Mouse (Mus musculus) layer of hippocampus, postnatal 36 days (tissue): ENCODE data around the gene Fahd1. TPM values are rescaled to one million over a fixed set of nuclear protein-coding genes. Genes with fewer than 3 reads are reported as not detected.

Source experiments
- DNase-seq, 2 experiments: peaks; one replicate each; pipeline ENCODE4 v3.0.0; 2022
- total RNA-seq, 2 experiments: library from RNA; stranded (reverse); gene quantifications; 2 replicates each; pipeline ENCODE4 v1.2.3; 2021

The Fahd1 gene
- total RNA-seq, 2 experiments from 2014 or later = 18.3 to 23.0 TPM

DNA sequence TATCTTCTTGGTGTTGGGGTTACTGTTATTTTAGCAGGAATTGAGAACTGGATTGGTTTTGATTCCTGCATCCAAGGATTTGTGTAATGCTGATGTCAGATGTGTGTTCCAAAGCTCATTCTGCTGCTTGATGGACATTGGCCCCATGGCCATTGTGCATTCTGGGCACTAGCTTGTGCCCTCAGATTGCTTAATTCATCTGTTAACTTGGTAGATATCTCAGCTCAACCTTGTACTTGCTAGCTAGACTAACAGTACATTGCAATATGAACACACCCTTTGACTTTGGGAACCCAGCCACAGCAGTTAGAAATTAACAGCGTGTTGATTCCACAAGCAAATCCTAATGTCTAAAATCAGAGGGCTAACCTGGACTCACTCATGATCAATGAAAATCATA lies 2.8 kb downstream of the Fahd1 start:
- DNase-seq = no peak

- no peak for DNase-seq
Measured at GRCm38 (mm10) chr17:24844525-24844924, 5.6 kb downstream of the Fahd1 start.

- DNase-seq = no peak
Measured at GRCm38 (mm10) chr17:24842631-24843030, 7.5 kb downstream of the Fahd1 start.

GRCm38 (mm10) chr17:24841133-24841532 lies 9.0 kb downstream of the Fahd1 start:
- no peak for DNase-seq

GRCm38 (mm10) chr17:24840341-24840740 lies 9.8 kb downstream of the Fahd1 start:
- no peak for DNase-seq

DNA sequence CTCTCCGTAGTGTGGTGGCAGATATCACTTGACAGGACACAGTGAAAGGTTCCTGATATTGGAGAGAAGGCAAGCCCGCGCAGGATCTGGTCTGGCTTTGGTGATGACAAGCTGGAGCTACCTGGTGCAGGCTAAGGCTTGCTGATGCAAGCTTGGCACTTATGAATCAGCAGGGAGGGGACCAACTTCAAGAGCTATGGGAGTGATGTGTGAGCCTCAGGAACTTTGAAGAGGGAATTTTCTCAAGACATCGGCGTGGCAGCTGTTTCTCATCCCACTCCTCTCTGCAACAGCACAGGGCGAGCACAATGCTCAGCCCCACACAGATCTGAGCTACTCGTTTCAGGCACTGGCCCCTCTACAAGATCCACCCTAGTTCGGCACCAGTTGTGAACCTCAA lies 10.3 kb downstream of the Fahd1 start, which contains the start of gene Hagh:
TSS of gene Hagh (plus strand) at position 302 of the 400 bp plus-strand sequence.
- no peak for DNase-seq

DNA sequence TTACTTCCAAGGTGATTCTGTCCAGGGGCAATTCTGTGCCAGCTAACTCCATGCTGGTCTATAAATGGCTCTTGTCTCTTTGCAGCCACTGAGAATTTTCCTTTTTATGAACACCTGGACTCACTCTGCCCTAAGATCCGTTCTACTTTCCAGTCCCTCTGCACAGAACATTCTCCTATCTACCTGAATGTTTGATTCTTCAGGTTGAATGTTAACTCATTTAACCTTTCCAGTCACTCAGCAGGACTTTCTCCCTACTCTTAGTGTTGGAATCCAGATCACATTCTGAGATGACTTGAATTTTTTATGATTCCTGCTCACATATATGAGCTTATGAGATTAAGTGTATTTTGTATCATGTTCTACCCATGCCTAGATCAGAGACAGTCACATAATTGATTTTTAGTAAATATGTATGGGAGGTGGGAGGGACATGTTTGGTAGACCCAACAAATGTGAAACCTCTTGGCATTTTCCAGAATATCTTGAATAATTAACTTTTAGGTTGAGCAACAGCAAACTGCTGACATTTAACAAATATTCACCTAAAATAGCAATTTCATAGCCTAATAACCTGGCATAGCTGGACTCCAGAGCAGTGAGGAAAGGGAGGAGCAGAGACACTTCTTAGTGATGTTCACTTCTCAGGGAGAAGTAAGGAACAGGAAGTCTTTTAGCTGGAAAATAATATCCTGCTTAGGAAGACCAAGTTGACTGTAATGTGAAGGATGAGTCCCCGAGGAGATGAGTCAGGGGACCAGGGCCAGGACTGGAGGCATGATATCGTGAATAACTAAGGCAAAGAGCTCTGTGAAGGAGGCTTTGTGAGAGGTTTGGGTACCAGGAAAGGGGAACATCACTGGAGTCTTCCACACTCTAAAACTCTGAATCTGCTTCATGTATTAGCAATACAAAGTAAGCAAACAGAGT lies 28.5 kb downstream of the Fahd1 start:
- no peak for DNase-seq

DNA sequence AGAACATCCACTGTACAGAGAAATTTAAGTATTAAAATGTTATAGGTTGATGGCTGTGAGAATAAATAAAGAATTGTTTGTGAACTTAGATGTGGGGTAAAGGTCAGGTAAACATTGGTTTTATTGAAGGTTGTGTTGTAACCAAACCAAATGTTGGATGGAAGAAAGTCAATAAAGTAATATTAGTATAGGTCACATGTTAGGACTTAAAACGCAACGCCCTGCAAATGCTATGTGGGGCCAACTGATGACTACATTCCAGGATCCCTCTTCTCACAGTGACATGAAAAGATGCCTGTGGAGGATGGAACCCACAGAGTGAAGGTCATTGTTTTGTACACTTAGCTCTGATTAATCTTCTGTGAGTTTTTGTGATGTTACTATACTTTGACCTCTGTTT lies 30.7 kb downstream of the Fahd1 start:
- DNase-seq = no peak

DNA sequence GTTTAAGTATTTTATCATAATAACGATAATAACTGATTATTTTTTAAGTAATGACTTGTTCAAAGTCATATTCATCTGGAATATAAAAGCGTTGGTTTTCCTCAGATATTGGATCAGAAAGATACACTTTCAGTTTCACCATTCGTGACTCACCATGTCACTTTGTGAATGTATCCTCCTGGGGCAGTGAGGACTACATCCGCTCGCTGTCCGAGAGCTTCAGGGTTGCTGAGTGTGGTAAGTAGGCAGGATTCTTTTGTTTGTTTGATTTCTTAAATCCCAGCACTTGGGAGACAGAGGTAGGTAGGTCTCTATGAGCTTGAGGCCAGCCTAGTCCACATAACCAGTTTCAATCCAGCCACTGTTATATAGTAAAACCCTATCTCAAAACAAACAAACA lies 32.0 kb downstream of the Fahd1 start:
- no peak for DNase-seq

- DNase-seq = no peak
Measured at GRCm38 (mm10) chr17:24817503-24817902, 32.7 kb downstream of the Fahd1 start.

GRCm38 (mm10) chr17:24815256-24815655 lies 34.9 kb downstream of the Fahd1 start:
- DNase-seq = no peak

DNA sequence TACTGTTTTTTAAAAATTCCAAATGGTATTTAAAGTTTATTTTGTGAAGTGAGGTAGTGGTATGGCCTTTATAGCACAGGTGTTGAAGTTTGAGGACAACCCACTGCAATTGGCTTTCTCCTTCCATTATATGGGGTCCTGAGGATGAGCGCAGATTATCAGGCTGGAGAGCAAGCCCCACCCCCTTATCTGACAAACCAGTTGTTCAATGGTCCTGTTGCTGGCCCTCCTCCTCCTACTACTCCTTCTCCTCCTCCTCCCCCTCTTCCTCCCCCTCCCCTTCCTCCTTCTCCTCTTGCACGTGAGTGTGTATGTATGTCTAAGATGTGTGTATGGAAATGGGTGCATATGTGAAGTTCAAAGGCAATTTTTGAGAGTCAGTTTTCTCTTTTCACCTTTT lies 37.9 kb downstream of the Fahd1 start:
- no peak for DNase-seq

DNA sequence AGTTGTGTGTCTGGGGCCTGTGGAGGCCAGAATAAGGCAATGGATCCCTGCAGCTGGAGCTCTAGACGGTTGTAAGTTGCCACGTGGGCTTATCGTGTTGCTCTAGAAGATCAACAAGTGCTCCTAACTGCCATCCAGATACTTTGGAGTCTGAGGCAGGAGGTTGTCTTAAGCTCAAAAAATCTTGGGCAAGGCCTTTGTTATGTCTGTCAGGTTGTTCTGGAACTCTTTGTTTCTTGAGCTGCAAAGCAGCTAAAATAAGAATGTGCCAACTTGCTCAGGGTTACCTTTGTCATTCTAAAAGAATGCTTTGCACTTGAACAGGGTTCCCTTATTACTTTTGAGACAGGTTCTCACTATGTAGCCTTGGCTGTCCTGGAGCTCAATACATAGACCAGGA lies 39.0 kb downstream of the Fahd1 start:
- no peak for DNase-seq

DNA sequence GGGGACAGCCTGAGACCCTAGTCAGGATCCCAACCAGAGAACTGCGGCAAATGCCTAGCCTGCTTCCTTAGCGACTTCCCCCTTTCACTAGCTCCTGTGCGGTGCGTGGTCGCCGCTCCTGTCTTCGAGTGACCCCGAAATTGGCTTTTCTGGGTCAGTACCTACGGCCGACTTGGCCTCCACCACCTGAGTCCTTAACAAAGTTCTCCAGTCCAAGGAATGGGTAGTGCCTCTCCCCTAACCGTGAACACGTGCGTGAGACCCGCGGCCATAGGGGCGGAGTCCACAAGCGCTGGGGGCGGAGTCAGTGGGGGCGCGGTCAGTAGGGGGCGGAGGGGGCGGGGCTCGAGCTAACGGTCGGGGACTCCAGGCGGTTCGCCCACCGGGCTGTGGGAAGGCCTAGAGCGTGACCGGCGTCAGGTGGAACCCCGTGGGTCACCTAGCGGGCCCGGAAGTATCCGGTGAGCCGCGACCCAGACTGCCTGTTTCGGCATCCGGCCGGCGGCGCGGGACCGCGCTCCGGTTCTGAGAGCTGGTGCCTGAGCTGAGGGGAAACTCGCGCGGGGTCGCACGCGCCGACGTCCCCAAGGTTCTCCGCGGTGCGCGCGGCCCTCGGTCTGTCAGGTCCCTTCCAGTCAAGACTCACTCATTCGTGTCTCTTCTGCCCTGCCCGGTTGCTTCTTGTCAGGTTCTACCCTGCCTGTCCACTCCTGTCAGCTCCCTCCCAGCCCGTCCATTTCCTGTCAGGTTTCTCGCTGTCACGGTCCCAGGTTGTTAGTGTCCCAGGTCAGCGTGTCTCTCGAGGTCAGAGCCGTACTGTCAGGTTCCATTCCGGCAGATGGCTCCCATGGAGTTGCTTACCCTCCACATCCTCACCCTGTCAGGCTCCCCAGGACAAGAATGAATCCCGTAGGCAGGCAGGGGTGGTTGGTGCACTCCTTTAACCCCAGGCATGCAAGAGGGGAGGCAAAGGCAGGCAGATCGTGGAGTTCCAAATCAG lies 45.9 kb downstream of the Fahd1 start, which contains the start of gene Meiob:
TSS of gene Meiob (plus strand) at position 338 of the 1,000 bp plus-strand sequence.
- peak; percentile 3 to 7 for DNase-seq

DNA sequence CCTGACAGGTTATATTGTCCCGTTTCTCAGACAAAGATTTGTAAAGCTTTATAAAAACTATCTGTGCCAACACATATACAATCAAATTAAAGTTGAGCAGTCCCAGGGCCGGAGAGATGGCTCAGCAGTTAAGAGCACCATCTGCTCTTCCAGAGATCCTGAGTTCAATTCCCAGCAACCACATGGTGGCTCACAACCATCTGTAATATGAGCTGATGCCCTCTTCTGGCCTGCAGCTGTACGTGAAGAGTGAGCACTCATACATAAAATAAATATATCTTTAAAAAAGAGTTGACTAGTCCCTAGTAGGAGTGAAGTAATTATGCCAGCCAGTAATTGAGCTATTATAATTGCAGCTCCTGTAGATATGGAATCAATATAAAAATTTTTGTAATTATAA lies 49.6 kb downstream of the Fahd1 start:
- no peak for DNase-seq

DNA sequence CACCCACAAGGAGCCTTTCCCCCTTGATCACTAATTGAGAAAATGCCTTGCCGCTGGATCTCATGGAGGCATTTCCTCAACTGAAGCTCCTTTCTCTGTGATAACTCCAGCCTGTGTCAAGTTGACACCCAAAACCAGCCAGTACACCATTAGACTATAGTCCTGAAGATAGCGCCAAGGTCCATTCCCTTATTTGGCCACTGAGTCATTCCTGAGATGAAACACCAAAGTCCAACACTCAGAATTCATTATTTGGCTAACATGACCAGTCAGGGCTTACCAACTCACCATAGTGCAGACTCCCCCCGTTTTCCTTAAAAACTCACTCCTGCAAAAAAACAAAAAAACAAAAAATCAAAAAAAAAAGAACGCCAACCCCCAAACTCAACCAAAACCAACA lies 50.7 kb downstream of the Fahd1 start:
- no peak for DNase-seq

Other genes with a start within 250 kb of the Fahd1 start
- gene Tsc2, start 217.7 kb downstream of the Fahd1 start, total RNA-seq = 100 to 1,000 TPM; 181 to 184 TPM
- 1 to 10 TPM; 3.9 to 6.9 TPM for gene Nthl1, start 217.7 kb downstream of the Fahd1 start, total RNA-seq
- gene Slc9a3r2, start 200.0 kb downstream of the Fahd1 start, total RNA-seq = 10 to 100 TPM; 41.1 to 43.3 TPM
- gene Npw, start 191.9 kb downstream of the Fahd1 start, total RNA-seq = 1 to 10 TPM; 1.7 to 2.9 TPM
- gene Zfp598, start 180.7 kb downstream of the Fahd1 start, total RNA-seq = 10 to 100 TPM; 38.2 to 43.5 TPM
- 100 to 1,000 TPM; 152 to 165 TPM for gene Syngr3, start 160.4 kb downstream of the Fahd1 start, total RNA-seq
- 10 to 100 TPM; 17.0 to 22.7 TPM for gene Gfer, start 154.2 kb downstream of the Fahd1 start, total RNA-seq
- gene Noxo1, start 154.1 kb downstream of the Fahd1 start, total RNA-seq = 1 to 10 TPM; 2.5 to 3.0 TPM
- 10 to 100 TPM; 26.1 to 29.4 TPM for gene Tbl3, start 142.7 kb downstream of the Fahd1 start, total RNA-seq
- gene Rnf151, start 132.3 kb downstream of the Fahd1 start, total RNA-seq = not detected
- gene Rps2, start 132.2 kb downstream of the Fahd1 start, total RNA-seq = 100 to 1,000 TPM; 326 to 349 TPM
- gene Ndufb10, start 125.9 kb downstream of the Fahd1 start, total RNA-seq = 100 to 1,000 TPM; 199 to 228 TPM
- under 1 TPM in 1 of 2 experiments, not detected in 1; 0.56 TPM for gene Rpl3l, start 122.5 kb downstream of the Fahd1 start, total RNA-seq
- gene Msrb1, start 113.7 kb downstream of the Fahd1 start, total RNA-seq = 10 to 100 TPM; 42.1 to 45.6 TPM
- gene Hs3st6, start 97.4 kb downstream of the Fahd1 start, total RNA-seq = not detected
- not detected for gene Meiob, start 46.1 kb downstream of the Fahd1 start, total RNA-seq
- 100 to 1,000 TPM; 131 to 134 TPM for gene Hagh, start 10.2 kb downstream of the Fahd1 start, total RNA-seq
- gene Igfals, start 15.6 kb upstream of the Fahd1 start, total RNA-seq = under 1 TPM in 1 of 2 experiments, not detected in 1; 0.33 TPM
- 10 to 100 TPM; 33.2 to 37.1 TPM for gene Nubp2, start 36.0 kb upstream of the Fahd1 start, total RNA-seq
- 10 to 100 TPM; 39.2 to 42.8 TPM for gene Spsb3, start 36.3 kb upstream of the Fahd1 start, total RNA-seq
- gene Eme2, start 44.7 kb upstream of the Fahd1 start, total RNA-seq = 10 to 100 TPM; 57.5 to 70.4 TPM
- 10 to 100 TPM; 75.3 to 75.9 TPM for gene Mrps34, start 44.8 kb upstream of the Fahd1 start, total RNA-seq
- gene Nme3, start 46.1 kb upstream of the Fahd1 start, total RNA-seq = 10 to 100 TPM; 60.0 to 67.5 TPM
- 100 to 1,000 TPM; 384 to 406 TPM for gene Mapk8ip3, start 86.6 kb upstream of the Fahd1 start, total RNA-seq
- gene Jpt2, start 110.3 kb upstream of the Fahd1 start, total RNA-seq = 1 to 10 TPM; 5.5 to 6.3 TPM
- gene Cramp1l, start 165.4 kb upstream of the Fahd1 start, total RNA-seq = 10 to 100 TPM; 27.2 to 28.3 TPM
- 10 to 100 TPM; 23.8 to 24.0 TPM for gene Ift140, start 165.7 kb upstream of the Fahd1 start, total RNA-seq
- 1 to 10 TPM; 7.7 to 8.2 TPM for gene Tmem204, start 233.2 kb upstream of the Fahd1 start, total RNA-seq